Mouse (Mus musculus): ENCODE measurements around the gene Ascc3.

Ascc3 gene

DNA sequence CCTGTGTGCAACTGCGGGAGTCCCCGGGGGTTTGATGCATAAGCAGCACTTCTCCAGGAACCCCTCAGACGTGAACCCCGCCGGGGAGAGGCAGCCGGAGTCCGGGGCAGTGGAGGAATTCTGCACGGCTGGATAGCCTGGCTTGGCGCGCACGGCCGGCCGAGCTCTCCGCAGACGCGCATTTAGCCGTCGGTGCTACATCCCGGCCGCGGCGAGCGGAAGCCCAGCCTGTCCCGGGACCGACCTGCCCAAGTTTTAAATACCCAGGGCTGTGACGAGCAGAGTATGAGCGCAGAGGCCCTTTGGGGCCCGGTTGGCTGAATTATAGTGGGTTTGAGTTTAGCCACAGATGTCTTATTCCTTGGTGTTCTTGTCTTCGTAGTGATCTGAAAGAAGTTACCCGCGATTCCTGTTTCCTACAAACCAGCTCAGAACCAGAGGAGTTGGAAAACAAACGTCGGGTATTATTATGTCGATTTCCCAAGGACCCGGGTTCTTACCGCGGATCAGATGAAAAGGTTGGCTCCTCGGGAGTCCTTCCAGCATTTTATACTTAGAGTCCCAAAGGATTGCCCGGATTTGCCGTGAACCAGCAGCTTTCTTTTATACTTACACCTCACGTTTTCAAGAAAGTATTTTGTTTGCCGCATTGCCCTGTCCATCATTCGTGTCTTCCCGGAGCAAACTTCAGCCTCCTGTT is 302.8 kb downstream of the Ascc3 start:
- no peak for DNase-seq (ENCODE audit: low read depth)

DNA sequence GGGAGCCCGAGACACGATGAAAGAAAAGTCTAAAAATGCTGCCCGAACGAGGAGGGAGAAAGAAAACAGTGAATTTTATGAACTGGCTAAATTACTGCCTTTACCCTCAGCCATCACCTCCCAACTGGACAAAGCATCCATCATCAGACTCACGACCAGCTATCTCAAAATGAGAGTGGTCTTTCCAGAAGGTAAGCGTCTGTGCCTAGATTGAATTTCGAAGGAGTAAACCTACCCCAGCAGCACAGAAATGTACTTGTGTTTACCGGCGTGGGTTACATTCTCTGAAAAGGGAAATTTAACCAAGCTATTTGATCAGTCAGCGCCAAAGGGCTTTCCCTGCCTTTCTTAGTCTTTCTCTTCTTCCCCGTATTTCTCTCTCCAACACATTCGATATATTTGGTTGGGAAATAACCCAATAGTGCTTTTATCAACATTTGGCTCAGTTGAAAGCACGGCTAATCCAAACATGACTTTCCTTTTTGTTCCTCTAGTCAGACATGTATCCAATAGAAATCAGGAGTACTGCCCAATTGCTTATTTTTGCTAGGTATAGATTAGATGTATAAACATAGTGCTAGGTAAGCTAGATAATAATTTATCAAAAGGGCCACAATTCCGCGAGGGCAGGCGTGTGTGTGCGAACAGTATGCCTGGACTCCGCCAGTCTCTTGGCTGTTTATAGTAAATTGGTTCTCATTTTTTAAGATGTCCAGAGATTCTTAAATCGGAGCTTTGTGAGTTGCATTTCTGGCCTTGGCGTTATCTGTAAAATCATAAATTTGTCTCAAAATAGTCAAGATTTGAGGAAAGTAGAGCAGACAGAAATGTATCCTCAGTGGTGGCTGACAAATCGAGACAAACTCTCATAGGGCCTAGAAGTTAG is 303.7 kb downstream of the Ascc3 start:
- DNase-seq (ENCODE audit: low read depth): no peak

DNA sequence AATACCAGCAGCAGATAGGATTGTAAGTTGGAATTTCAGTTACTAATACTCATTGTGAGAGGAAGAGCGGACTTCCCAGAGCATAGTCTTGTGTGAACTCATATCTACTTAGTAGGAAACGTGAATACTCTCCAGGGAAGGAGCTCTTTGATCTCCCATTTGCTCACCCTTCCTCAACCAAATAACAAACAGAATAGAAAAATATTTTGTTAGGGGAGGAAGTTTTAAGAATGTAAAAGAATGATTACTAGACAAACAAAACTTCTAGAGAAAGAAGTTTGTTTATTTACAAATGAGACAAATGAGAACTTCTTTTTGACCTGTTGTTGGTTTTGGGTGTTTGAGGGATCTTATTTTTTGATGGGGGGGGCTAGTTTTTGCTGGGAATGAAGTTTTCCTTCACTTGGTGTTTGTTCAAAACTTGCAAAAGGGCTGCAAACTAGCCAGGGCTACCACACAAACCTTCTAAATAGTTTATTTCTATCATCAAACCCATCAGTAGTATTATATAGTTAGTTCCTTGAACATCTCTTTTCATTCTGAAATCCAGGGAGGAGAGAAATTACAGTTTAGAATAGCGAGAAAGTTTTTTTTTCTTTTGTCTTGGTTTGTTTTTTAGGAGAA is 304.4 kb downstream of the Ascc3 start:
- no peak for DNase-seq (ENCODE audit: low read depth)

DNA sequence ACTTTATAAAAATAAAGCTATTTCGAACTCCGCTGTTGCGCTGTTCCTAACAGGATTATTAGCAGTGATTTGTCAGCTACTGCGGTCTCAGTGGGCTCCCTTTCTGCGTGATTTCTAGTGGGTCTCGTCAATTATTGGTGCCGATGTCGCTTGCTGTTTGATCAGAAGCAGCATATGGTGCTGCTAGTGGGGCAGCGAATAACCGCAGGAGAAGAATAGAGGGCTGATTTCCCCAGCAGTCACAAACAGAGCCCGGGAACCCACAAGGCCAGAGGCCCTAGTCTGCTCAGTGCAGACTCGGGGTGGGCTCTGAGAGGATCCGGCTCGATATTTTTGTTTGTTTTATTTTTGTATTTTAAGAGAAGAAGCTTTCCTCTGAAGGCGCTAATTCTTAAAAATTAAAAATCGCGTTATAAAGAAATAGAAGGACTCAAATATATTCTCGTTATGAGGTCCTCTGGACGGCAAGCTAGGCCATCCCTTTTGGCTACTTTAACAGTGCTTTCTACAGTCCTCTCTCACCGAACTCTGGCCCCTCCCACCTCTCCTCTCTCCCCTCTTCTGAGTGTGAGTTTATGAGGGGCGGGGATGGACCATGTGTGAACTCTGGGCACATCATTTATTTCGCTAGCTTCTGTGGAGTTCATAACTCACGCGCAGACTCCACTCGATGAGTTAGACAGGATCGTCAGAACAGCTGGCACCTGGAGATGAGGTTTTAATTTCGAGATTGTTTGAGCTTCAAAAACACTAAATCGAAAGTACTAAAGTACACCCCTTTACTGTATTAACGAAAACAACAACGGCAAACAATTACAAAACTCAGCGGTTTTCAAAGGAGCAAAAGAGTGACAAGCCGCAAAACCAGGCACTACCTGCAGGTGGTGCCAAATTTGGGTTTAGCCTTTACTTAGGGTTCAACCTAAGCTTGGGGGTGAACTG is 305.3 kb downstream of the Ascc3 start:
- DNase-seq (ENCODE audit: low read depth): no peak

DNA sequence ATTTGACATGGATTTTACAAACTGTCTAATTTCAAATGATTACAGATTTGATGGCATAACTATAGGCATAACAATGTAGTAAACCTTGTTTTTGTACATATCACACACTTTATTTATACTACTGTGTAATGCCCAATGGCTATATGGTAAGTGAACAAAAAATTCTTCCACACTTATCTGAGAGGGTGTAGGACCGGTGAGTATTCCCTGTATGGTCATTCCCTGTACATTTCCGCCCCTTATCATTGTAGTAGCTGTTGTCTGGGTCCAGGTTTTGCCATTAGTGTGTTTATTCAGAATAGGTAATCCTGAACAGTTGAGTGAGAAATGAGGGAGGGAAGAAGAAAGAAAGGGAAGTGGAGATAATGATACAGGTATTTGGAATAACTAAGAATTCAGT is 306.2 kb downstream of the Ascc3 start:
- DNase-seq (ENCODE audit: low read depth): no peak

DNA sequence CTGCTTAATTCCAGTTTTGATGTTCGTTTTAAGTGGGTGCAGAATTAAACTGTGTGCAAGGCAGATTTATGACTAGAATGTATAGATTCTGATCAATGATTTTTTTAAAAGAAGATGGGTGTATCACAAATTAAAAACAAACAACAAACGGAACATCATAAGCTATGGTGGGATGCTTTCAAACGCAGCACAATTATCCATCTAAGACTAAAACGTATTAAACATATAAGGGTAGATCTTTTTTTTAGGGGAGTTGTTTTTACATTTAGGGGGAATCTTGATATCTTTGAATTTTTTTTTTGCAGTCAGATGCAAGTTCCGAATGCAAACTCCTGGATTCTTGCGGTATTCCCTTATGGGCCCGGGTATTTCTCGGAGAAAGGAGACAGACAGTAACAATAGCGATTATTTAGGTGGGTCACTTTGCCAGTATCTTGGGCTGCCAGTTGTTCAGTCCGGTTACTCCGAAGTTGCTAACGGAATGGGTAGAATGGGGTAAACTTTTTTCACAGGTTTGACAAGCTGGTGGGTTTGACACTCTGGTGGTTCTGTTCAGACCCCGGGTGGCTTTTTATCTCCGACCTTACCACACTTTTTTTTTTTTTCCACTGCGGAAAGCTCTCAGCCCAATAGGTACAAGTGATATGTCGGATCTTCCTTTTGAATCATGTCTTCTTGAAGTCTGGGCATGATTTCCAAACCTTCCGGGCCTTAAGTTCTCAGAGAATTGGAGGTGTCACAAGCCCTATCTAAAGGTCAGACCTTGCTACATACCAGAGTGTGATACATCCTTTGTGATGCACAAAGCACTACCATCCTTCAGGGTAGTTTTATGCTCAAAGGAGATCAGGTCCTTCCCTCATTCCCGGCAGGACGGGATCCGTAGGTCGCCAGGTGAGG is 307.6 kb downstream of the Ascc3 start:
- DNase-seq (ENCODE audit: low read depth): no peak

Data from c-Kit-positive CD71-negative TER-119-negative erythroid progenitor cells, embryonic 14.5 days (primary cell).